Mouse (Mus musculus) thymus, postnatal 36 days (tissue): Measurements from ENCODE around the gene 5830473C10Rik.
"Not testable (repeated sequence)": the region's sequence is repeated elsewhere in the genome, so short reads cannot be mapped to it uniquely, and the experiment has no call there.

Source experiments
- DNase-seq, 2 experiments: peaks; one replicate each; pipeline ENCODE4 v3.0.0; 2022; ENCODE audit warnings: mixed read lengths in 2 of 2

Gene 5830473C10Rik

DNA sequence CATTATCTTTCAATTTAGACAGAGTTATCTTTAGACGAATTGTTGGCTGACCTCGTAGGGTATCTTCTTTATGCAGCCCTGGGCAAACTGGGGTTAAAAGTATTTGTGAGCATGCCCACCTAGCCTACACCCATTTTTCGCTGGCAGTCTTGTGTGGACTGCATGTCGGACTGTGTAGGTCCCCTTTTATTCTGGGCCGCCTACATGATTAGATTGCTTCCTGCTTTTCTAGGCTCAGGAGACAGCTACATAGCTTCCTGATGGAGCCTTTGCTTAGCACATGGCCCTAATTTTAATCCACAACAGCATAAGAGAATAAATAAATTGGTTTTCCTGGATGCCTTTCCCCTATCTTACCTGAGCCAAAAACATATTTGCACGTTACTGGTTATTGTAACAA is 35.2 kb downstream of the 5830473C10Rik start:
- no peak for DNase-seq

DNA sequence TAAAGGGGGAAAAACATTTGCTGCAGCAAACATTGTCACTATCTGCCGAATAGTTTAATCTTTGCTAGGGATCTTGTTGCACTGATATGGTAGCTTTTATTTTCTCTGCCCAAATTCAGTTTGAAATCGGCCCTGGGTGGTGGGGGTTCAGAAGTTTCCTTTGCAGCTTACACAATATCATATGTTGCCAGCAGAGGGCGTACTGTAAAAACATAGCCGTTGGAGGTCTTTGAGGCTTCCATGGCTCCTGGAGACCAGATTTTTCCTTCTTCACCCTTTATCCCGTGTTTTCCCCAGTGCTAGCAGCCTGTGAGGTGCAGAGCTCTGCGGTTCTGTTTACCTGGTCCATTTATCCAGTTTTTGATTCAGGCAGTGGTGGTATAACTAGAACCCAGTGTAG is 40.6 kb downstream of the 5830473C10Rik start:
- DNase-seq: no peak

DNA sequence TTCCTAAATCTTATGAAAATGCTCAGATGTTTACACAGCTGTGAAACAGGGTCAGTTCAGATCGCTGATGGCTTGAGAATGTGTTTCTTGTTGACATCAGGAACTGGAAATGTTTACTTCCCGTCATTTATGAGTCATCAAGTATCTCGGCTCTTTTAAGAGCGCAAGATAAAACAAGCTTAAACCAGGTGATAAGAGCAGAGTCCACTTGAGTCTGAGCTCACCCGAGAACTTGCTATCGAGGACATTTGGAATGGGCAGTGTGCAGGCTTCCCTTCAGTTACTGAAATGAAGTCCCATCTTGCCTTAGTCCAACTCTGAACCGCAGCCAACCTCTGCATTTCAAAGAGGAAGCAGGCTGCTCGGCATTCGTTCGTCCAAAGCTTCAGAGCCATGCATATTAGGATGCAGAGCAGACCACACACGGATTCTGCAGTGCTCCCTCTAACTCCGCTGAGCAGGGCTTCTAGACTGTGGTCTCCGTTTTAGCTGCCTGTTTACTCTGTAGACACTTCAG is 42.6 kb downstream of the 5830473C10Rik start:
- no peak for DNase-seq

DNA sequence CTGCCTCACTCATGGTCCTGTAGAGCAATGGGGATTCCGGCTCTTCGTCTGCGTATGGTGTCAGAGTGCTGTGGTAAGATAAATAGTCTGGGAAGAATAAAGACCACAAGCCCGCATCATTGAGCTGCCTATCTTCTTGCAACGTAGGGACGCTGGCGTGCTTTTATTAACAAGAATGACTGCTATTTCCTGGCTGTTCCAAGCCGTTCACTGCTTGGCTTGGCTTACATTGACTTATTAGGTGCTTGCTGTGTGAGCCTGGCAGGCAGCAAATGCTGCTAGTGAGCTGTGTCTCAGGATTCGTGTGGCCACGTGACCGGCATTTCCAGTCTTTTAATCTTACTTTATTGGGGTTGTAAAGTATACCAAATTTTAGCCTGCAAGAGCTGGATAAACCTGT is 48.0 kb downstream of the 5830473C10Rik start:
- no peak for DNase-seq

DNA sequence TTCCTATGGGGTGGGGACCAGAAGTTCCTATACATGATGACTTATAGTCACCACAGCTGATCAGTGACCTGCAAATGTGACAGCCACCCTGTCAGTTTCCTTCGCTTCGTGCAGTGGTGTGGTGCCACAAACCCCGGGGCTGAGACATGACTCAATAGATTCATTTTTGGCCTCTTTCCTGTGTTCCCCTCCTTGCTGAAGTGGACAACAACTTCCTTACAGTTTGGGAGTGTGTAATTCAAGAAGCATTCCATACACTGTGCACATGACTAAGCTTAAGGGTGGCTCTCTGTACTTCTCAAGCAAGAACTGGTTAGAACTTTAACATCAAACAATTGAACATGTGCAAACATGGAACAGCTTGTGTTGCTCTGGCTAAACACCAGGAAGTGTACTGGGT is 50.5 kb downstream of the 5830473C10Rik start:
- DNase-seq: no peak

DNA sequence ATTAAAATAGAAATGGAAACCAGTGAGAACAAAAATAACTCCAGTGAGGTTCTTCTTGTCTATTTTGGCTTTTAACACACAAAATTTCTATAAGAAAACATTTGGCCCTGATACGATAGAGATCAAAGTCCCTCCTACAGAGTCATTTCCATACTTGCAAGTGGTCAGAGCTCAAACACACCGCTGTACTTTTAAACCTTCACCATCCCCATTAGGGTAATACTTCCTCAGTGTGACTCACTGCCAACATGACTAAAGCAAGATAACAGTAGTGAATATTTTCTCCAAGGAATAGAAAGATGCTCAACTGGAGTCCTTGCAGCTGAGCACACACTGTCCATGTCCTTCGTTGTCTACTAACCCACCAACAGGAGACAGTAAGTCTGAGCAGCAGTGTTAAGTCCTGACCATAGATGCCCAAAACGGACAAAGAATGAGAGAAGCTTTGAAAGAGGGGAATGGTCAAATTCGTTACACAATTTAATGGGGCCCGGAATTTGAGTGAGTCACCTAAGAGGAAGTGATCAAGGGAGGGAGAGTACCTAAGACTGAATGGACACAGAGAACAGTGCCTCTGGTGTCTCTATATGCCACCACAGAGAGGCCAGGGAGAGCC is 51.2 kb downstream of the 5830473C10Rik start:
- no peak for DNase-seq

DNA sequence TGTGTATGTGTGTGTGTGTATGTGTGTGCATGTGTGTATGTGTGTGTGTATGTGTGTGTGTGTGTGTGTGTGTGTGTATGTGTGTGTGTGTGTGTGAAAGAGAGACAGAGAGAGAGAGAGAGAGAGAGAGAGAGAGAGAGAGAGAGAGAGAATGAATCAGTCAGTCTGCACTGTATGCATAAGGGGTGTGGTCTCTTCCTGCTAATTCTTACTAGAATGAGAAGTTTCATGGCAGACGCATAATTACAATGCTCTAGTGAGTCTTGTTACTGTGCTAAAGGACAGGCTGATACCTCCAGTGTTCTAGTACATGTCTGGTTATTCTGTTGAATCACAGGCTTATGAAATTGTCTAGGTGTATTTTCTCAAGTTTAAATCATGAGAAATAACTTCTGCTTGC is 51.8 kb downstream of the 5830473C10Rik start:
- DNase-seq: not testable (repeated sequence)

DNA sequence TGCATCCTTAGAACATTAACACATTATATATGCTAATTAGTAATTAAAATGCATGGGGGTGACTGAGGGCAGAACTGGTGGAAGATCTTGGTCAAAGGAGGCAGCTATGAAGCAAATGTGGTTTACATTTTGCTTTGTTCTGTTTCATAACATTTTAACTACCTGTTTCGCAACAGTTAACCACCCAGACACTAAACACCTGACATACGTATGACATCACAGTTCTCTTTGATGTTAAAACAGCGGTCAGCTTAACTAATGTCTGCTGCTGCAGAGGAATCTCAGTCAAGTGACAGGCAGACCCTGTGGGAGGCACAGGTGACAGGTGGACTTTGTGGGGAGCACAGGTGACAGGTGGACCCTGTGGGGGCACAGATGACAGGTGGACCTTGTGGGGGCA is 57.0 kb downstream of the 5830473C10Rik start:
- DNase-seq: no peak

DNA sequence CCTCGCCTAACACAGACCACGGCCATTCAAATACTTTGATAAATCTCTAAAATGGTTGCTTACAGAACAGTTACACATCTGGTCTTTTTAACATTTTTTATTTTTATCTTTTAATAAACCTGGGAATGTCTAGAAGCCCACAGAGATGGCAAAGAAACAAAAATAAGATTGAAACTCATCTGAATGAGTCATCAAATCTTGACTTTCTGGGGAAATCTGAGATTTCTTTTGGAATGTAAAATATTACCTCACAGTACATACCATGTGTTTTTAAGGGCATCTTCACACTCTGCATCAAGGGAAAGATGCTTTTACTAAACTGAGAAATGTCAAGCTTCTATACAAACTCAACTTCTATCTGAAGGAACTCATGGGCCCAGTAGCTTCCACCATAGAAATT is 60.4 kb downstream of the 5830473C10Rik start:
- DNase-seq: no peak

DNA sequence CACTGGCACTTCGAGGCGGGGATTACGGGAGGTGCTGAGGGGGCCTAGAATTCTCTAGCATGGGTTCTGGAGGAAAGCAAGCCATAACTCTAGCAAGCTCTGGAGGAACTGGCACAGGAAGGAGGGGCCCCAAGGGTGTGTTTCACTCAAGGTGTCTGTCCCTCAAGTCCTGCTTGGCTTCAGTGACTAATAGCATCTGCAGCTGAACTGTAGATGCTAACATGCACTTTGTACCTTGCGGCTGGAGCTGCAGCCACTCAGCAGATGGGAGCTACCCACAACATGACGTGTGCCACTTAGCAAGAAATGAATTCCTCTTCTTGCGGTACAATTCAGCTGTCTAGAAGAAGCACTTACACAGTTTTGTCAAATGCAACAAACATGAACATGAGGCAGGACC is 60.8 kb downstream of the 5830473C10Rik start:
- DNase-seq: no peak

DNA sequence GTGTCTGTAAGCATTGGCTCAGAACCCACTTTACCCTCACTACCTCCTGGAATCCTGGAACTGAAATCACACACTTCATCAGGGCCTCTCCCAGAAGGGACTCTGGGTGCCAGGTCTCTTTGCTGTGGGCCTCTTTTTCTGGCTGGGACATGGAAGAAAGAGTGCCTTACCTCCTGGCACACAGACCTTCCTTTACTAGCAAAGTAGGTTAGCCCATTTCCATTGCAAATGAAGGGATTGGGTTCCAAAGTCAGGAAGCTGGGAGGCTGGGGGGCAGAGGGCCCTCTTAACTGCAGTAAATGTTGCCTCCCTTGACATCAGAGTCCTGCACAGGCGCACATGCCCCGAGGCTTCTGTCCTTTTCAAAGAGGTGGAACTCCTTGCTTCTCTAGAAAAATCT is 62.3 kb downstream of the 5830473C10Rik start:
- DNase-seq: no peak

DNA sequence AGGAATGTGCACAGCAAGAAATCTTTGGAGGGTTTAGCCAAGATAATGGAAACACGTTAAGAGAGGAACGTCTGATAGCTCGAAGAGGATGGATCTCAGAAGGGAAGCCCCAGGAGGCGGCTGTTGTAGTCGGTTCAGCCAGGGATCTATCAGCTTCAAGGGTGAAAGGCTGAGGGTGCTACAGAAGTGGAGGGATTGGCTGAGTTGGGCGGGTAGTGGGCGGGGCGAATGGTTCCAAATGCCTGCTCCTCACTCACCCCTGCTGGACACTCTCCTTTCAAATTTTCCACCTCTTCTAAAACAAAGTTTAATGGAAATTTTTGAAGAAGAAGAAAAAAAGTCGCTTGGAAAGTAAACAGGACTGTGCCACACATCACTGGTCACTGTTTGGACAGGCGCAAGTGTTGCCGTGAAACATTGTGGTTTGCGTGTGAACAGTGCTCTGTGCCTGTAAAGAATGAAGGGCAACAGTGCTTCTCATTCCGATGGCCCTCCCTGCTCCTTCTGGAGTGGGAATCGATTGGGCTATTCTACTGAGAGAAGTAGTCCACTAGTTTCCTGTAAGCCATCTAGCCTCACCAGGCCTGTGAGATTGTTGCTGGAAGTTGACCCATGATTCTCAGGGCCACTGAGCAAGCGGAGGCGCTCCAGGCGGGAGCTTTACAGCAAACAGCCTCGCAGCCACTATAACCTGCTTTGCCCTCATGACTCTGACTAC is 64.0 kb downstream of the 5830473C10Rik start:
- DNase-seq: no peak

DNA sequence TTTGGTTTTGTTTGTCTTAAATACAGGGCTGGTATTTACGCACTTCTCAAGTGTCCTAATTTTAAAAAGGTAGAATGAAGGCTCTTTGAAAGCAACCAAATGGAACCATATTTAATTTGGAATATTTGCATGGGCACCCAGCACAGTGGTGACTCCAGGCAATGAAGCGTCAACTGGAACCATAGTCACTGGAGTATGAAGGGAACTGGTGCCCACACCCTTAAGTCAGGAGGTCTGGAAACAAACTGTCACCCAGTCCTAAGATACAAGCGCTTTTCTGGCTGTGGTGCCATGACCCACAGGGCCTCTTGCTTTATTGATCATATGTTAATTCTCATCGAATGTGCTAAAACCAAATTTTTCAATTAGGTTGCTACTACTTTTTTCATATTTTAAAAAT is 66.5 kb downstream of the 5830473C10Rik start:
- no peak for DNase-seq

DNA sequence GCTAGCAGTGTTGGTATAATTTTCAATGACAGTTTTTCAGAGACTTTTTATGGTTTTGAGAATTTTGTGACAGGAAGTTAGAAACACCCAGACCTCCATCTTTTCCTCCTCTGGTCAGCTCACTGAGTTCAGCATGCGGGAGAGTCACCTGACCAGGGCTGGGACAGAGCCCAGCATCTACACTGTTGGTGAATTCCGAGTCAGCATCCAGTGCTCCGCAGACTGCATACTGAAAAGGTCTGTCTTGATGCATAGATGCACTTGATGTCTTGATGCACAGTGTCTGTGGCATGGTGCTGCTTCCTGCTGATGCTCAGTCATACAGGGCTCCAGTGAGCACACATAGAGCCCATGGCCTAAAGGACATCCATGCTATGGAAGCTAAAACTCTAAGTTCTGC is 67.1 kb downstream of the 5830473C10Rik start:
- DNase-seq: no peak

DNA sequence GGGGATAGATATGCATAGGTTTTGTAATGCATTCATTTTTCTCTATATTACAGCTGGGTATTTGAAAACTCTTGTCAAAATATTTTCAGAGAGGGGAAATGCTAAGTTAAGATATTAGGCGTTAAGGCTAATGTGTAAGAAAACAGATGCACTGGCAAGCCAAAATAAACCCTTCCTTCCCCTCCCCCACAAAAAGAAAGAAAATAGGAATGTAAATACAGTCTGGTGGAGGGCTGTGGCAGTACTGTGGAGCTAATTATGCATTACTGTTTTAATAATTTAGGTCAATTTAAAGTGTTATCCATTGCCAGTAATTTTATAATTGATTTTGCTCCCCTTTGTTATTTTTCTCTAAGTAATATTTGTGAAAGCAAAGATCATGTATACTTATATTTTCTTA is 67.6 kb downstream of the 5830473C10Rik start:
- DNase-seq: no peak

DNA sequence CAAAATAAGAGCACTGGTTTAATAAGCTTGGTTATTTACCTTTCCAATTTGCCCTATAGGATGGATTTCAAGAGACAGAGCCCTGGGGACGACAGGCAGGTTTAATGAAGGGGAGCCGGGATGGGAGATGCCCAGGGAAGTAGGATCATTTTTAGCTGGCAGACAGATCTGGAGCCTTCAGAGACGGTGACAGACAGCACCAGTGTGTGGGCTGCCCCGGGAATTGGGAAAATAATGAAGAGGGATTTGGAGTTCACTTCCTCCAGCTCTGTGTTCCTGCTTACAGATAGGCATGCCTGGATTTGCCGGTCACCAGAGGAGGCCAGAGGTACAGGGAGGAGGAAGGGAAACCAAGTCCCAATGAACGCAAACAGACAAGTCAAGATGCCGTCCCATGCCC is 74.0 kb downstream of the 5830473C10Rik start:
- DNase-seq: no peak

DNA sequence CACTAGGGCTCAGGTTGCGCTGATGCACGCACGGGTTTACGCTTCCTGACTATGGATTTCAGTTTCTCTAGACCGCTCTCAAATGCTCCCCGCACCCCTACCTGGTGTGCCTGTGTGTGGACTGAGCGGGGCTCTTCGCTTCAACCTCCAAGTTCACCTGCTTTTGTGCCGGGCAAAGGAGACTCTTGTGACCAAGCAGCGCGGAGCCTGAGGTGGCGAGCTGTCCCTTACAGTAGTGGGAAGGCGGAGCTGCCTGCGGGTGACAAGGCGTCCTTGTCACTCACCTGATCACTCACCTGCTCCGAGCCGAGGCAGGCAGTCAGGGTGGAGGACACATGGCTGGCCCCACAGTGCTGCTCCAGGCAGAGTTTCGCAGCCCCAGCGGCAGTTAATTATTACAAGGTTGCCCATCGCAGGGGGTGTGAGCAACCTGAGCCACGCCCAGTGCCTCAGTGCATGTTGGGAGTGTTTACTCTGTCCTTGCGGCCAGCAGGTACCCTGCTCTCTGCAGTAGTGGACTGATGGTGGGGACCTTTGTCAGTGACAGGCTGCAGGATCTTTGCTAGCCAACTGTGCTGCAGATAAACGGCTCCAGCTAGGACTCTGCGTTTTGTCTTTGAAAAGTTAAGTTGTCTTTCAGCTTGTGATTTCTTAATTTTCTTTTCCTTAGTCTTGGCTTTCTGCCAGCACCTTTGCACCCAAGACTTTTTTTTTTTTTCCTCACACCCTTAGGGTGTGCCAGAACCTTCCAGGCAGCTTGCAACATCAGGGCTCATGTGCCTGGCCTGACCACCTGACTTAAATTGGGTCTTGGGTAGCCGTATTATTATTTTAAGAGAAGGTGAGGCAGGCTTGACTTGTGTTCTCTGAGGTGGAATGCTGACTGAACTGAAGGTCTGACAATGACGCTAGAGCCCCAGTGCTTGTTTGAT is 79.6 kb downstream of the 5830473C10Rik start, which contains the start of gene Rassf6:
TSS of gene Rassf6 (minus strand) at position 372 of the 932 bp plus-strand sequence.
- no peak for DNase-seq

DNA sequence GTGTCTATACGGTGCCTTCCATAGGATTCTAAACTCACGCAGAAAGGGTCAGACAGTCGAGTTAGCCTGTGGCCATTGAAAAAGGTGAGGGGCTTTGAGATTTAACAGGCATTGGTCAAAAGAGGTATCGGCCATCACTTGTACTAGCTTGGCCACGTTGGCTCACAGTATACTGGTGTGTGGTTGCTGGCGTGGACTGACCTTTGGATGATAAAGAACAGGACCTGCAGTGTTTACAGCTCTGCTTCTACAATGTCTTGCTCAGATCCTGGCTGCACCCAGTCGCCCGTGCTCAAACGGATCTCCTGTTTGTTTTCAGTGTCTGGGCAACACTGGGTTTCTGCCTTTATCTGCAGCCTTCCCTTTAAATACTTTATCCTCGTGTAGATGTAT is 80.3 kb downstream of the 5830473C10Rik start:
- DNase-seq: no peak

DNA sequence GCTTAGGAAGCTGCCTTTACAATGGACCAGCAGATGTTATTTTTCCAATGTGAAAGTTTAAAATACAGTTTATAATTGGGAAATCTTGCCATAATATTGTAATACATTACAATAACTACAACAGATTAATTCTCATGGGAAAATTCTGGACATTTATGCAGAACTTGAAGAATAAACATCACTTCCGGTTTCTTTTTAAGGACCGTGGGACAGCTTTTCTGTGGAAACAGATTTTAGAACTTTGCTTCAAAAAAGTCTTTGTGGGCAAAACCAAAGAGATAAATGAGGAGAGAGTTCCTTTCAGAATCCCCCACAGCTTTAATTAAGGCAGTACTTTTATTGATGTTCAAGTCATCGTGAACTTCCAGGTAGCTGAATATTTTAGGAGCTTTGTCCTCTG is 84.7 kb downstream of the 5830473C10Rik start:
- DNase-seq: no peak

DNA sequence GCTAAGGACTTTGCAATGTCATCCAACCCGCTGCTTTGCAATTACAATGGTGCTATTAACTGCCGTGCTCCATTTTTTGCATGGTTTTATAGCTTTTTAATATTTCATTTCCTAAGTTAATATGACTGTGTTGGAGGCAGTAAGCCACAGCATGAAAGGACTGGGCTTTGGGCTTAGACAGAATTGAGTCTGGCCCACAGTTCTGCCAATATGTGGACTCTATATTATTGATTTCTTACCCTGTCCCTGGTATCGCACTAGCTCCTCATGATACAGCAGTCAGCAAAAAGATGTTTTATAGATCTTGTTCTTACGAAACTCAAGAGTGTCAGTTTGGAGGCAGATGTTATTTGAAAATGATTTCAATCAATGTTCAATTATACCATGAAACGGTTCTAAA is 85.5 kb downstream of the 5830473C10Rik start:
- DNase-seq: no peak
